Mouse (Mus musculus): Measurements from ENCODE around the gene Crx. TPM values are rescaled to one million over a fixed set of nuclear protein-coding genes. Genes with fewer than 3 reads are reported as not detected.
"Not testable (repeated sequence)": the region's sequence is repeated elsewhere in the genome, so short reads cannot be mapped to it uniquely, and the experiment has no call there.

Gene Crx
- polyA plus RNA-seq (2014; fragmentation: Nextera tagmentation; extraction: Ambion mirVana) = 0.09 TPM in 1 of 2 replicates, not detected in the other

DNA sequence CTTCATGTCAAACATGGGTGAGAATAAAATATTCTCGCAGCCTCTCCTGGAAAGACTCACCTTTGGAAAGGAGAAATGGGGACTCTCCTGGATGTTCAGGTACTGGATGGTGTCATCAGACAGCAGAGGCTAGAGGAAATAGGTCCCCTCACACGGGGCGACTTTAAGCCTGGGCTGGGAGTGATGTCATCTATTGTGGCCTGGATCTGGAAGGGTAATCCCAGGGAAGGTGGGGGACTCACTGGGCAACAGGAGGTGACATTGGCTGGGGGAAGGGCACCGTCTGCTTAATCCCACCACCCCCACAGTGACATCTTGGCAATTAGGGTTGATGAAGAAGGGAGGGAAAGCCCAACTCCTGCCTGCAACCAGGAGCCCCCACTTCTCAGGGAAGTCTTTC is at the start of gene Crx:
Gene Crx (minus strand): TSS at position 213 of the 400 bp plus-strand sequence.
- Histone ChIP-seq H3K9ac (ENCODE audit: low read length) (no peak within 1 kb of the TSS), H3K4me2 (ENCODE audit: low read length) (no peak within 1 kb of the TSS), H3K27ac (ENCODE audit: low read depth, low read length) (no peak within 1 kb of the TSS), H3K36me3 (ENCODE audit: control insufficient read depth, insufficient read depth, low read length) (no peaks in the 10 kb centered on the region), H3K4me3 (ENCODE audit: low read depth, low read length) (no peak within 1 kb of the TSS), H3K27me3 (replicated peaks; ENCODE audit: control insufficient read depth, insufficient read depth, low read length) (no peaks in the 10 kb centered on the region), H3K4me1 (ENCODE audit: control insufficient read depth, insufficient read depth, low read length) (no peaks in the 10 kb centered on the region), H3K9me3 (replicated peaks; ENCODE audit: control insufficient read depth, low read length) (no peaks in the 10 kb centered on the region)
- WGBS = 34% methylated on average over 4 of the region's 4 CpGs
- no peak for DNase-seq (ENCODE audit: low spot score)
- no peak for ATAC-seq

GRCm38 (mm10) chr7:15922220-15922773 is 42.5 kb upstream of the Crx start, which contains the start of gene Selenow:
TSS of gene Selenow (minus strand) at chr7:15922402.
- peak within 1 kb of the TSS; percentile 73 for H3K4me3 ChIP-seq (ENCODE audit: low read depth, low read length)
- no peaks in the 10 kb centered on the region for H3K27me3 ChIP-seq (replicated peaks; ENCODE audit: control insufficient read depth, insufficient read depth, low read length)
- peak within 1 kb of the TSS; percentile 88 for H3K9ac ChIP-seq (ENCODE audit: low read length)
- peak within 1 kb of the TSS; percentile 74 for H3K4me2 ChIP-seq (ENCODE audit: low read length)
- H3K27ac ChIP-seq (ENCODE audit: low read depth, low read length) = peak within 1 kb of the TSS; percentile 67
- H3K36me3 ChIP-seq (ENCODE audit: control insufficient read depth, insufficient read depth, low read length) = peaks cover 24% of the 10 kb centered on the region
- under 1% methylated on average over 33 of the region's 33 CpGs for WGBS
- no peaks in the 10 kb centered on the region for H3K9me3 ChIP-seq (replicated peaks; ENCODE audit: control insufficient read depth, low read length)
- H3K4me1 ChIP-seq (ENCODE audit: control insufficient read depth, insufficient read depth, low read length) = peaks cover 11% of the 10 kb centered on the region
- DNase-seq (ENCODE audit: low spot score) (peak; percentile 96), ATAC-seq (peak; percentile 98)

DNA sequence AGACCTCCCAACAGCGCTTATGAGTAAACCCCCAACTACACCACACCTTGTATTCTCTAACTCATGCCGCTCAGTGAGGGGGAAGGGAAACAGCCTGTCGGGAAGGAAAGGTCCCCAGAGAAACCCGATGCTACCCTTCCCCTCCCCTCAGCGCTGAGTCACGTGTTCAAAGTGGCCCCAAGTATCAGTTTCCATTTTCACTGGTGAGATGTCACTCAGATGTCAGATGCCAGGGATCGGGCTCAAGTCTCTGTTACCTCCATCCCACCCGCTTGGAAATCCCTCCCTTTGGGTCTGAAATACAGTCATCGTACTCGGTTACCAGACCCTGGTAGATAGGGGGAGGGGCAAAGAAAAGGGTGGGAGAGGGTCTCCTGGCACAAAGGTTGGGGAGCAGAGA is 42.0 kb upstream of the Crx start:
- Histone ChIP-seq H3K27ac (ENCODE audit: low read depth, low read length) (peak overlapping the region; percentile 67), H3K4me2 (ENCODE audit: low read length) (peak overlapping the region; percentile 74), H3K4me1 (ENCODE audit: control insufficient read depth, insufficient read depth, low read length) (peaks cover 11% of the 10 kb centered on the region), H3K9ac (ENCODE audit: low read length) (peak overlapping the region; percentile 88), H3K27me3 (replicated peaks; ENCODE audit: control insufficient read depth, insufficient read depth, low read length) (no peaks in the 10 kb centered on the region), H3K9me3 (replicated peaks; ENCODE audit: control insufficient read depth, low read length) (no peaks in the 10 kb centered on the region), H3K36me3 (ENCODE audit: control insufficient read depth, insufficient read depth, low read length) (peaks cover 27% of the 10 kb centered on the region), H3K4me3 (ENCODE audit: low read depth, low read length) (peak overlapping the region; percentile 73)
- WGBS = 0% methylated on average over 10 of the region's 10 CpGs
- DNase-seq (ENCODE audit: low spot score) = peak; percentile 67
- ATAC-seq = peak; percentile 52

DNA sequence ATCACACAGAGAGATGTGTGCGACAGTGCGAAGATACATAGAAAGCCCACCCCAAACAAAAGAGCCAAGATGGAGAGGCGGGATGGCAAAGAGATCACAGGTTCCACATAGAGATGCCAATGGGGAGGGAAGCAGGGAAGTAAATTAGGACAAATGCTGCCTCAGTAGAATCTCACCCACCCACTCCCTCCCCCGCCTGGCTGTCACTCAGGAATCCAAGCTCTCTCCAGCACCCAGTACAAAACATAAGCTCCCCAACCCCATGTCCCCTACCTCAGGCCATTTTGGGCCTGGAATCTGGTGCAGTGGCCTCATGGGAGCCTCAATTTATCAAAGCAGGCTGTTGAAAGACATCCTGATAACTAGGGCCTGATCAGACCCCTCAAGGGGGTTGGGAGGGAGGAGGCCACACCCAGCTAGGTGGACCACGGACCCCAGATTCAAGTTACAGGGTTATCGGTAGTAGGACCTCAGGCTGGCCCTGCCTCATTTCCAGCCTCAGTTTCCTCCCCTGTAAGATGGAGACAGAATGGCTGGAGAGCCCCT is 41.0 kb upstream of the Crx start:
- H3K27ac ChIP-seq (ENCODE audit: low read depth, low read length) = no peak overlapping the region
- H3K36me3 ChIP-seq (ENCODE audit: control insufficient read depth, insufficient read depth, low read length) = peaks cover 30% of the 10 kb centered on the region
- no peaks in the 10 kb centered on the region for H3K9me3 ChIP-seq (replicated peaks; ENCODE audit: control insufficient read depth, low read length)
- H3K4me3 ChIP-seq (ENCODE audit: low read depth, low read length) = peak overlapping the region; percentile 73
- H3K27me3 ChIP-seq (replicated peaks; ENCODE audit: control insufficient read depth, insufficient read depth, low read length) = no peaks in the 10 kb centered on the region
- WGBS = 84% methylated on average over 6 of the region's 6 CpGs
- peak overlapping the region; percentile 88 for H3K9ac ChIP-seq (ENCODE audit: low read length)
- ATAC-seq (no peak), DNase-seq (ENCODE audit: low spot score) (no peak)
- H3K4me2 ChIP-seq (ENCODE audit: low read length) = peak overlapping the region; percentile 74
- peaks cover 11% of the 10 kb centered on the region for H3K4me1 ChIP-seq (ENCODE audit: control insufficient read depth, insufficient read depth, low read length)

GRCm38 (mm10) chr7:15919947-15920346 is 40.2 kb upstream of the Crx start:
- Histone ChIP-seq H3K4me1 (ENCODE audit: control insufficient read depth, insufficient read depth, low read length) (peaks cover 11% of the 10 kb centered on the region), H3K36me3 (ENCODE audit: control insufficient read depth, insufficient read depth, low read length) (peaks cover 30% of the 10 kb centered on the region), H3K27ac (ENCODE audit: low read depth, low read length) (no peak overlapping the region), H3K9ac (ENCODE audit: low read length) (no peak overlapping the region), H3K27me3 (replicated peaks; ENCODE audit: control insufficient read depth, insufficient read depth, low read length) (no peaks in the 10 kb centered on the region), H3K4me3 (ENCODE audit: low read depth, low read length) (0 out of 2 replicates have a peak overlapping the region, but pooled peaks have one; percentile 73), H3K4me2 (ENCODE audit: low read length) (peak overlapping the region; percentile 74), H3K9me3 (replicated peaks; ENCODE audit: control insufficient read depth, low read length) (no peaks in the 10 kb centered on the region)
- ATAC-seq = no peak
- DNase-seq (ENCODE audit: low spot score) = no peak
- WGBS = 95% methylated on average over 9 of the region's 9 CpGs

GRCm38 (mm10) chr7:15918371-15918770 is 38.6 kb upstream of the Crx start:
- ATAC-seq (no peak), DNase-seq (ENCODE audit: low spot score) (no peak)
- Histone ChIP-seq H3K4me2 (ENCODE audit: low read length) (no peak overlapping the region), H3K36me3 (ENCODE audit: control insufficient read depth, insufficient read depth, low read length) (peaks cover 30% of the 10 kb centered on the region), H3K27ac (ENCODE audit: low read depth, low read length) (no peak overlapping the region), H3K4me1 (ENCODE audit: control insufficient read depth, insufficient read depth, low read length) (peaks cover 11% of the 10 kb centered on the region), H3K9me3 (replicated peaks; ENCODE audit: control insufficient read depth, low read length) (no peaks in the 10 kb centered on the region), H3K9ac (ENCODE audit: low read length) (no peak overlapping the region), H3K4me3 (ENCODE audit: low read depth, low read length) (no peak overlapping the region), H3K27me3 (replicated peaks; ENCODE audit: control insufficient read depth, insufficient read depth, low read length) (no peaks in the 10 kb centered on the region)

GRCm38 (mm10) chr7:15916996-15917395 is 37.2 kb upstream of the Crx start:
- H3K9ac ChIP-seq (ENCODE audit: low read length) = no peak overlapping the region
- ATAC-seq = no peak
- no peak overlapping the region for H3K4me3 ChIP-seq (ENCODE audit: low read depth, low read length)
- H3K27me3 ChIP-seq (replicated peaks; ENCODE audit: control insufficient read depth, insufficient read depth, low read length) = no peaks in the 10 kb centered on the region
- peaks cover 30% of the 10 kb centered on the region for H3K36me3 ChIP-seq (ENCODE audit: control insufficient read depth, insufficient read depth, low read length)
- DNase-seq (ENCODE audit: low spot score) = no peak
- WGBS = 83% methylated on average over 4 of the region's 4 CpGs
- H3K27ac ChIP-seq (ENCODE audit: low read depth, low read length) = no peak overlapping the region
- H3K9me3 ChIP-seq (replicated peaks; ENCODE audit: control insufficient read depth, low read length) = no peaks in the 10 kb centered on the region
- no peak overlapping the region for H3K4me2 ChIP-seq (ENCODE audit: low read length)
- peaks cover 11% of the 10 kb centered on the region for H3K4me1 ChIP-seq (ENCODE audit: control insufficient read depth, insufficient read depth, low read length)

DNA sequence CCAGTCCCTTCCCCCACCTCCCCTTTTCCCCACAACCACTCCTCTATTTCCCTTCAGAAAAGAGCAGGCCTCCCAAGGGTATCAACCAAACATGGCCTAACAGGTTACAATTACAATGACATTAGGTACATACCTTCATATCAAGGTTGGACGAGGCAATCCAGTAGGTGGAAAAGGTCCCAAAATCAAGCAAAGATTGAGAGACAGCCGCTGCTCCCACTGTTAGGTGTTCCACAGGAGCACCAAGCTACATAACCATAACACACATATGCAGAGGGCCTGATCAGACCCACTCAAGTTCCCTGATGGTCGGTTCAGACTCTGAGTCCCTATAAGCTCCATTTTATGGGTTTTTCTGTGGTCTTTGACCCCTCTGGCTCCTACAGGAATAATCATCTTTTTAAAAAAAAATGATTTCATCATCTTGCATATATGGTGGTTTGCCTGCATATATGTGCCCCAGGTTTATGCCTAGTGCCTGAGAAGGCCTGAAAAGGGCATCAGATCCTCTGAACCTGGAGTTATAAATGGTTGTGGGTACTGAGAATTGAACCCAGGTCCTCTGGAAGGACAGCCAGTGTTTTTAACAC is 36.5 kb upstream of the Crx start:
- peaks cover 11% of the 10 kb centered on the region for H3K4me1 ChIP-seq (ENCODE audit: control insufficient read depth, insufficient read depth, low read length)
- DNase-seq (ENCODE audit: low spot score) (no peak), ATAC-seq (no peak)
- 90% methylated on average over 3 of the region's 3 CpGs for WGBS
- H3K27me3 ChIP-seq (replicated peaks; ENCODE audit: control insufficient read depth, insufficient read depth, low read length) = no peaks in the 10 kb centered on the region
- H3K27ac ChIP-seq (ENCODE audit: low read depth, low read length) = no peak overlapping the region
- H3K9me3 ChIP-seq (replicated peaks; ENCODE audit: control insufficient read depth, low read length) = no peaks in the 10 kb centered on the region
- no peak overlapping the region for H3K4me3 ChIP-seq (ENCODE audit: low read depth, low read length)
- no peak overlapping the region for H3K9ac ChIP-seq (ENCODE audit: low read length)
- H3K36me3 ChIP-seq (ENCODE audit: control insufficient read depth, insufficient read depth, low read length) = peaks cover 30% of the 10 kb centered on the region
- no peak overlapping the region for H3K4me2 ChIP-seq (ENCODE audit: low read length)

DNA sequence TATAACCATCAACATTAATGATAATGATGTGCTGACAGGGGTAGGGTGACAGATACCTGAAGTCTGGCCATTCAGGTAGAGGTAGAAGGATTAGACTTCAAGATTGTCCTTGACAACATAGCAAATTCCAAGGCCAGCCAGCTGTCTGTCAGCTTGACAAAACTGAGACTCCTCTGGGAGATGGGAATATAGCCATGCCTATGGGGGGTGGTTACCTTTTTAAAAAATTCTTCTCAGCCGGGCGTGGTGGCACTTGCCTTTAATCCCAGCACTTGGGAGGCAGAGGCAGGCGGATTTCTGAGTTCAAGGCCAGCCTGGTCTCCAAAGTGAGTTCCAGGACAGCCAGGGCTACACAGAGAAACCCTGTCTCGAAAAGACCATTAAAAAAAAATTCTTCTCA is 35.9 kb upstream of the Crx start:
- H3K9ac ChIP-seq (ENCODE audit: low read length); ATAC-seq; H3K4me2 ChIP-seq (ENCODE audit: low read length); H3K4me1 ChIP-seq (ENCODE audit: control insufficient read depth, insufficient read depth, low read length); H3K4me3 ChIP-seq (ENCODE audit: low read depth, low read length); H3K9me3 ChIP-seq (replicated peaks; ENCODE audit: control insufficient read depth, low read length); H3K27me3 ChIP-seq (replicated peaks; ENCODE audit: control insufficient read depth, insufficient read depth, low read length); DNase-seq (ENCODE audit: low spot score); H3K27ac ChIP-seq (ENCODE audit: low read depth, low read length): not testable (repeated sequence)
- peaks cover 30% of the 10 kb centered on the region for H3K36me3 ChIP-seq (ENCODE audit: control insufficient read depth, insufficient read depth, low read length)
- WGBS = 86% methylated on average over 4 of the region's 4 CpGs

All from forebrain, embryonic 14.5 days (tissue).